Mouse (Mus musculus): Measurements from ENCODE around the gene Itpr3.

Itpr3 gene

DNA sequence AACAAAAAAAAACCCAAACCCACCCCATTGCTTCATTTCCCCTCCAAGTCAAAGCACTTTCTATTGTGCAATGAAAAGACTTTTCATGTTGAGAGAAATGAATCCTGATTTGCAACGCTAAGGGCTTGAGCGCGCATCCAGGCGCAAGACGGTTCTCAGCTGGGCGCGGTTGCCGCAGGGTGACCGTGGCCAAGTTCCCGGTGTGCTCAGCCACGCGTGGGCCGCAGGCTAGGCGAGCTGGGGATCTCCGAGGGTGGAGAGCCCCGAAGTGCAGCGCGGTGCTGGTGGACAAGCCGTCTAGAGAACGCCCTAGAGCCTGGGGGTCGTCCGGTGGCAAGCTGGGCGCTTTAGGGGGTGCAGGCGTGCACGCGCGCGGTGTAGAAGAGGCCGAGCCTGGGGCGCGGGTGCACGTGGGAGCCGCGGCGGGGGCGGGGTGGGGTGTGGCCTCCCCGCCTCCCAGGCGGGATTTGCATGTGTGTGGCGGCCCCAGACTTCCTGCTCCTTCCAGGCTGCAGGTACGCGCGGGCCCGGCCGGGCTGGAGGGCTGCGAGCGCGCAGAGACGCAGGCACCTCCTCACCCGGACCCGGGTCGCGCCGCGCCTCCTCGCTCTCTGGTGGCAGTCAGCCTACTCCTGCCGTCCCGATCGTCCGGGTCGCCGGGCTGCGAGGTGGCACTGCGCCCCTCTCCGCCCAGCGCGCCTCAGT lies at the start of gene Itpr3:
Itpr3 (plus strand) TSS at position 493 of the 705 bp plus-strand sequence.
- peak; percentile 65 for DNase-seq (ENCODE audit: extremely low spot score, low spot score)

DNA sequence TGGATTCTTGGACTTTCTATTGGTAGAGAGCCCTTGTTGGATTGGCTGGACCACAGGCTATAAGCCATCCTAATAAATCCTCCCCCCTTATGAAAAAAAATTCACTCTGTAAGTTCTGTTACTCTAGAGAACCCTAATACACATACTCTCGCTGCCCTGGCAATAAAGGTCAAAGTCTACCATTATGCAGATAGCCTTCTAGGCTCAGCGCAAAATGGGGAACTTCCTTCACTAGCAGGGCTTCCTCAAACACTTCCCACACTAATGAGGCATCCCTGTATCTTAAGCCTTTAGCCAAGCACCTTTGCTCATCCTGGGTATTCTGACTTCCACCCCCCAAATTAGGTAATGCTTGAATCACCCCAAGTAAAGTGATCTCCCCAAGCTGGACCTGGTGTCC lies 48.8 kb upstream of the Itpr3 start:
- no peak for DNase-seq (ENCODE audit: extremely low spot score, low spot score)

DNA sequence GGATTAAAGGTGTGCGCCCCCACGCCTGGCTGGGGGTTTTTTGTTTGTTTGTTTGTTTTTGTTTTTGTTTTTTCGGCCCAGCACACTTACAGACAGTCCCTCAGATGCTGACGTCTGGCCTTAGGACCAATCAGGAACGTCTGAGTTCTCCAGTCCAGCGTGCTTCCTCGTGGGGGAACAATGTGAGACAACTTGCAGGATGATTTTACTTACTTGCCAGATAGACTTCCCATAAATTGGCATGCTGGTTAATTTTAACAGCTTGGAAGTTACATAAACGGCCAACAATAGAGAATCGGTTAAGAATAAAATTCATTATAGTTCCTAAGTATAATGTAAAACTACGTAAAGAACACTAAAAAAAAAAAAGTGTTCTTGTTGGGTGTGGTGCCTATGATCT lies 45.9 kb upstream of the Itpr3 start:
- no peak for DNase-seq (ENCODE audit: extremely low spot score, low spot score)

DNA sequence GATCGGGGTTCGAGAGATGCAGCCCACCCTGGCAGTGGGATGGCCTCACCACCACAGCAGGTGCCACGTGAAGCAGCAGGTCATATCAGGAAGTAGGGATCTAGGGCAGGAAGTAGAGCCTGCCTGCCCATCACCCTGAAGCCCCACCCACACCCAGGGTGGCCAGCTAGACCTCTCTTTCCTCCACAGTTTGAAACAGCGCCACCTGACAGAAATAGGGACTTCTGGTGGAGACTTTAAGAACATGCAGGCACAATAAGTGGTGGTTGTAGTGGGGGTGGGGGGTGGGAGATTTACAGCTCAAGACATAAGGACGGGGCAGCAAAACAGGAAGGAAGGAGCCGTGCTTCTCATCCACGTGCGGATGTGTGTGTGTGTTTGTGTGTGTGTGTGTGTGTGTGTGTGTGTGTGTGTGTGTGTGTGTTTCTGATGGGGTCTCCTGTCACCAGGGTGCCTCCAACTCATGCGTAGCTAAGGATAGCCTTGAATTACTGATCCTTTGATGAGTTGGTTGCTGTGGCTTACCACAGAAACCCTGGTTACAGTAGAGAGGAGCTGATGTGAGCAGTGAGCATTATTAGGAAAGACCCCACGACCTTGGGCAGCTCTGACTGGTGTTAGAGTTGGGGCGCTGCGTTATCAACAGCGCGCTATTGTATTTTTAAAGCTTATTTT lies 45.0 kb upstream of the Itpr3 start:
- no peak for DNase-seq (ENCODE audit: extremely low spot score, low spot score)

DNA sequence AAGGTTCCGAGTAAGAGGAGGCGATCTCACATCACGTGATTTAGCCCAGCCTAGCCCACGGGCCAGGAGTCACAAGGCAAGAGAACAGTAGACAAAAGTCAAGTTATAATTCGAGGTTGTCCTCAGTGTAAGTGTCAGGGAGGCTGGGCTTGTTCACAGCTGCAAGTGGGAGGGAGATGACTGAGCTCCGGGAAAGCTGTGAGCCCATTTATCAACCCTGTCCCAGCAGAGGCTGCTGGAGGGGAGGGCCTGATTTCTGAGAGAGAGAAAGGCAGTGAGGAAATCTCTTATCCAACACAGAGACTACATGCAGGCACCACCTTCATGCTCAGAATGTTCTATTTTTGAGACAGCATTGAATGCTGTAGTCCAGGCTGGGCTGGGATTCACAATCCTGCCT lies 44.2 kb upstream of the Itpr3 start:
- no peak for DNase-seq (ENCODE audit: extremely low spot score, low spot score)

DNA sequence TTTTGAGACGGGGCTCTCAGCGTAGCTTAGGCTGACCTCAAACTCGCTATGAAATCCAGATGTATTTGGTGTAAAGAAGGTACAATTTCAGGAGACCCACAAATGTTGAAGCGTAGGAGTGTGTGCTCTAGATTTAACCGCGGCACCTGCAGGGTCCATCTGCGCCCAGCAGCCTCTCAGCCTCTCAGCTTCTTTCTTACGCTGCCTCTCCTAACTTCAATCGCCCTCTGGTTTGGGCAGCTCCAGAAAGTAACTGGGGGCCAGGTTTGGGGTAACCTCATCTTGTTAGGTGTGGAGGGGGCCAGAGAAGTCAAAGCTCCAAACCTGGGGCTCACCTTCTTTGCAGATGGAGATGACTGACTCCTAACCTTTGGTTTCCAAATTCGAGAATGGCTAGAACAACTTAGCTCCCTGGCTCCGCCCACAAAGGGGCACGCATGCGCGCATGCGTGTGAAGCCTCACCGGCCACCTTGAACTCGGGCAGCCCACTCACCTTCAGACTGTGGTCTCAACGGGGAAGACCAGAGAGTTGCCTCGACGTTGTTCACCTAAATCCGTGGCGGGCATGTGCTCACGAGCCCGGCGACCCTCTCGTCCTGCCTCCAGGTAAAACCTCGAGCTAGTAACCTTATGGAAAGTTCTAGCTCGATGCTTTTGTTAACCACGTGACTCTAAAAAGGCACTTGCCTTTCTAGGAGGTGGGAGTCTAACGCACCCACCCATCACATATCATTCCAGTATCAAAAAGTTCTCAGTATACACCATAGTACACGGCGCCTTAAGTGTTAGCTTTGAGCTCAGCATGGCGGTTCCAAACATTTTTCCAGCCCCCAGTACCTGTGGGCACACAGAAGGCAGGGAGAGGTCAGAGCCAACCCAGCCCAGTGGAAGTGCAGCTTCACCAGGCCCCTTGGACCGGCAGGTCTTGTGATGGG lies 39.3 kb upstream of the Itpr3 start:
- DNase-seq (ENCODE audit: extremely low spot score, low spot score): peak; percentile 90

DNA sequence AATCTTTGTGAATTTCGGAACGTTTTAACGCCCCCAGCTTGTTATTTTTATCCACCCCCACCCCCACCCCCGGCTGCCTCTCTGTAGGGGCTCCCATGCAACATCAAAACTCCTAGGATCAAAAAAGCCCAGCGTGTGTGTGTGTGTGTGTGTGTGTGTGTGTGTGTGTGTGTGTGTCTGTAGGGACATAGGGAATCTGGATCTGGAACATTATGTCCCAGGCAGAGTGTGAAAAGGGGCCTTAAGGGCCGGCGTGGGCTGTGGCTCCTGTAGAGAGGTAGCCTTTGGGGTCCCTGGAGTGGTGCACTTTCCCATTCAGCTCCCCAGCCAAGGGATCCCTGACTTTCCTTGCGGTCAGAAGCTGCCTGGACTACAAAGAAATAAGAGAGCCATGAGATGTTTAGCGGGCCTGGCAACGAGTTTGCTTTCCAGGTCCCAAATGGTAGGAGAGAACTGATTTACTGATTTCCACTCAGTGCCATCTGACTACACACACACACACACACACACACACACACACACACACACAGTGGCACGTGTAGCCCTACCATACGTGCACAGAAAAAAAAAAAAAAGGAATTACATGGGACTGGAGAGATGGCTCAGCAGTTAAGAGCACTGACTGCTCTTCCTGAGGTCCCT lies 38.4 kb upstream of the Itpr3 start:
- DNase-seq (ENCODE audit: extremely low spot score, low spot score): no peak

DNA sequence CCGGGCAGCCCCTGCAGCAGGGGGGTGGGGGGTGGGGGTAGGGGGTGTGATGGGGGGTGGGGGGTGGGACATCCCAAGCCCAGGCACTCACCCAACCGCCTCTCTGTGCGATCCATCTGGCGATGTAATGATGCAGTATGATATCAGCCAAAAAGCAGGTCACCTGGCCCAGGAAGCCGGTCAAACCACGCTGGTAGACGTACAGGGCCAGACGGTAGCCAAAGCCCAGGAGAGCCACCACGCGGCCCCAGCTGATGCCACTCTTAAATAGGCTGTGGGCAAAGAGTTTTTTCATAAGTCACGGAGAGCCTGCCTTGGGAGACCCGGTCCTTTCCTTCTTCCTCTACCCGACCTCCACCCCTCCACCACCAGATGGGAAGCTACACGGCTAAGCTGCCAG lies 36.0 kb upstream of the Itpr3 start:
- DNase-seq (ENCODE audit: extremely low spot score, low spot score): no peak

DNA sequence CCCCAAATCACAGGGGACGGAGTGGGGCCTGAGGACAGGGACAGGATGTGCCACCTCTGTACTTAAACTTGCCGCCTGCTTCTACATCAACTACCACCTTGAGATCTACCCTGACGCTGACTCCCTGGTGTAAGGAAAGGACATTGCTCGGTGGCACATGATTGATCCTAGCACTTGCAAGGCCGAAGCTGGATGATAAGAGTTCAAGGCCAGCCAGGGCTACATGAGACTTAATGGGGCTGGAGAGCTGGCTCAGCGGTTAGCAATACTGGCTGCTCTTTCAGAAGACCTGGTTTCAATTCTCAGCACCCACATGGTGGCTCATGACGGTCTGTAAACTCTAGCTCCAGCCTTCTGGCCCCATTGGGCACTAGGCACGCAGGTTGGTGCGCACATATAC lies 35.4 kb upstream of the Itpr3 start:
- no peak for DNase-seq (ENCODE audit: extremely low spot score, low spot score)

DNA sequence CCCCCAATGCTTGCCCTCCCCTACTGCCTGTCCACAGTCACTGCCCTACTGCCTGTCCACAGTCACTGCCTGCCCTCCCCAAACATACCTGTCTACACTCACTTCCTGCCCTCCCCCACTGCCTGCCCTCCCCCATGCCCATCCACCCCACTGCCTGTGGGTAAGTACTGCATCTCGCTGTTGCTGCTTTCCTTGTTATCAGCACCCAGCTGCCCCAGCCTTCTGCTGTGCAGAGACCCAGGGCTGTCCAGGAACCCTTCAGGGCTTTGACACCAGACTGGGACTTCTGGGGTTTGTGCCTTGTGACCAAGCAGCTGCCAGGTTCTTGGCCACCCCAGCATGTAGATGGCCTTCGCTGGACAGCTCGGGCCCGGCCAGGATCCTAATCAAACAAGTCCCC lies 33.8 kb upstream of the Itpr3 start:
- no peak for DNase-seq (ENCODE audit: extremely low spot score, low spot score)

DNA sequence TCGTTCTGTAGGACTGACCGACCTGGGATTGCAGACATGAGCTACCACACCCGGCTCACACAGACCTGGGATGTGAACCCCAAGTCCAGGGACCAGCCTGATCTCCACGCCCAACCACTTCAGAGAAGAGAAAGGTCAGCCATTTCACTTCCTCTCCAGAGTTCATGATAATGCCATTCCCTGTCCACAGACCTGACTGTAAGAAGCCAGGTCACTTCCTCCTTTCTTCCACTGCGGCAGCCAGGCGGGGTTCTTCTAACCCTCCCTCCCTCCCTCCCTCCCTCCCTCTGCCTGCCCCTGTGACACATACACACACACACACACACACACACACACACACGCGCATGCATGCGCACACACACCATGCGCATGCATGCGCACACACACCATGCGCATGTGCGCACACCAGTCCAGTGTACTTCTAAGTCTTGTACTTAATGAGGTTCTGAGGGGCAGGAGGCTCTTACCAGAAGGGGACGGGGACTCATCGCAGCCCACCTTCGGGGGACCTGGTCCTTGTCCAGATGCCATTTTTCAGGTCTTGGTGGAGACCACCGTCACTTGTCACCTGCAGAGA lies 31.7 kb upstream of the Itpr3 start:
- DNase-seq (ENCODE audit: extremely low spot score, low spot score): no peak

DNA sequence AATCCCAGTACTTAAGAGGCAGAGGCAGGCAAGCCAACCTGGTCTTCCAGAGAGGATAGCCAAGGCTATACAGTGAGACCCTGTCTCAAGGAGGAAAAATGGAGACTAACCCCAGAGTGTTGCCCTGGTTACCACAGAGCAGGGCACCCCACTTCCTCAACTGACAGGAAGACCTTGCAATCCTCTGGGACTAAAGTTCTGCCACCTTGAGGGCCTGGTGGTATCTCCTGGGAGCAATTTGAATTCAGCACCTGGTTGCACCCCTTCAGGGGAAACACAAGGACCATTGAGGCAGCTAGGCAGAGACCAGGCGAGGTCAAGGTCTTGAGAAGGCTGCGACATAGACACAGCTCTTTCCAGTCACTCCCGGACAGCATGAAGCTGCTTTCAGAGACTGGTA lies 31.2 kb upstream of the Itpr3 start:
- no peak for DNase-seq (ENCODE audit: extremely low spot score, low spot score)

DNA sequence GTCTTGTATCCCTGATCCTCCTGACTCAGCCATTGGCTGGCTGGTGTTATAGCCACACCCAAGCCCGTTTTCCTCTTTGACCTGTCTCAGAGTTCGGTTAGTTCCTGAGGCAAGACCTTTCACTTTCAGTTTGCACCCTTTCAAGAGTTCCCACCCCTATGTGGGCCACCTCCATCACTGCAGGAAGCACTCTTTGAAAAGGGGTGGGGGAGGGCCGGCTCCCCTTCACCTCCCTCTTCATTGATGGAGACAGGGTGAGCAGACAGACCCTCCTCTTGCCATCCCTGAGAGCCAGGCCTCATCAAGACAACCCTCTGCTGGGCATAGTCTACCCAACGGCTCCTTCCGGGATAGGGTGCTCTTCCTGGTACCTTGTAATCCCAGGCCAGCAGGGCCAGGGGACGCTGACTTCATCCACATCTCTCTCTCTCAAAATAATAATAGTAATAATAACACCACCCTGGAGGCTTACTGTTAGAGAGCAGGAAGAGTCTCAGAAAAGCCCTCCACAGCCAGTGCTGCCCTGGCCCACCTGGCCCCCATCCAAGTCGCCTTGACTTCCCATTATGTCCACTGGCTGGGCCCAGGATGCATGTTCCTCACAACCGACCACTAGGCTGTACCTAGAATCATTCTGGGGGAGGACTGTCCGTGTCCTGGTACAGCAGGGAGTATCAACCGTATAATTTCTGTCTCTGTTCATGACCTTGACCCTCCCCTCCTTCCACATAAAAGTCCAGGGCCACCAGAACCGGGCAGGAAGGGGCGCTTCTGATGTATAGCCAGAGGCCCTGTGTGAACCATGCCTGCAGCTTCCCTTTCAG lies 29.4 kb upstream of the Itpr3 start:
- no peak for DNase-seq (ENCODE audit: extremely low spot score, low spot score)

DNA sequence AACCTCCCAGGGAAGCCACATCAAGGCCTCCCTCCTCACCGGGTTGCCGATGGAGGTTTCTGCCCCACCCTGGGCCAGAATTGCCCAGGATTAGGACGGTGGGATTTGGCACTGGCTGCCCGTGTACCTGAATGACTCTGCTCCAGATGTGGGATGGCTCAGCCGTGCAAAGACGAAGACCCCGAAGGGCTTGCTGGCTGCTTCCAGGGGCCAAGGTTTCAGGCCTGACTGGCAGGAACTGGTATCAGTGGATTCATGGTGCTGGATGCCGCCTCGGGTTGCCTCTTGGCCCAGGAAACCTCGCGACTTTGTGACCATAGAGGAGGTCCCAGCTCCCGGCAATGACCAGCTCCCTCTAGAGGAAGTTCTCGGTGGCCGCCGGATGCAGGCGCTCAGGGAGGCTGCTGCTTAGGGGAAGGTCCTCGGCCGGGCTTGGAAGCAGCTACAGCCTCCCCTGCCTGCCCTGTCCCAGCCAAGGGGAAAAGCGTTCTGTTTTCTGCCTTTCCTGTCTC lies 28.8 kb upstream of the Itpr3 start:
- peak; percentile 91 for DNase-seq (ENCODE audit: extremely low spot score, low spot score)

DNA sequence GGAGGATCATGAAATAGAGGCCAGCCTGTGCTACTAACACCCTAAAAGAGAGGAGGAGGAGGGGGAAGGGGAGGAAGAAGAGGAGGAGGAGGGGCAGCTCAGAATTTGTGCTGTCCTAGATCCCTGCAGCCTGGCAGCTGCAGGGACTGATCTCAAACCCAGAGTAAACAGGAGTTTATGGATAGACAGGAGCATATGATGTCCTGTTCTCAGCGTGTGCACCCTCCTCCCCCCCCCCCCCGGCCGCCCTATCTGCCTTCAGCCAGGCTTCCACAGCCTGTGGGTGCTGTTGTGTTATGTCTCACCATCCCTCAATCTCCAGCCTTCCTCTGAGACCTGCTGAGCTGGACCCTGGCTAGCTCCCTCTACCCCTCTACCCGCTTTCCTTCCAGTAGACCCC lies 28.2 kb upstream of the Itpr3 start, which contains the start of gene Bak1:
Bak1 (minus strand) TSS at position 101 of the 400 bp plus-strand sequence.
- no peak for DNase-seq (ENCODE audit: extremely low spot score, low spot score)

DNA sequence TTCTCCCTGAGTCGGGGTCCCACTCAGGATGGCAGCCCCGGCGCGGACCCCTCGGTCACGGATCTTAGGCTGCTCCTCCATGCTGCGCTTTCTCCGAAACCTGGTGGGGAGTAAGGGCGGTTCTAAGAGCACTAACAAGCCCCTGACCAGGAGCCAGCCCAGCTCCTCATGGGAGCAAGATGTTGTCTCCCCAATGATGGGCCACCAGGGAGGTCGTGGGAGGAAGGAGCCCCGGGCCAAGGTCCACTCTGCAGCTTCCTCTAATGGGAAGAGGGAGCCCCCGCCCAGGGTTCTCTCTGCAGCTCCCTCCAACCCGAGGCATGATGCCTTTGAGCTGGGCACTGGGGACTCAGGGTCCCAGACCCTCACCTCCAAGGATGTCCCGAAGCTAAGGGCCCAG lies 27.7 kb upstream of the Itpr3 start:
- no peak for DNase-seq (ENCODE audit: extremely low spot score, low spot score)

DNA sequence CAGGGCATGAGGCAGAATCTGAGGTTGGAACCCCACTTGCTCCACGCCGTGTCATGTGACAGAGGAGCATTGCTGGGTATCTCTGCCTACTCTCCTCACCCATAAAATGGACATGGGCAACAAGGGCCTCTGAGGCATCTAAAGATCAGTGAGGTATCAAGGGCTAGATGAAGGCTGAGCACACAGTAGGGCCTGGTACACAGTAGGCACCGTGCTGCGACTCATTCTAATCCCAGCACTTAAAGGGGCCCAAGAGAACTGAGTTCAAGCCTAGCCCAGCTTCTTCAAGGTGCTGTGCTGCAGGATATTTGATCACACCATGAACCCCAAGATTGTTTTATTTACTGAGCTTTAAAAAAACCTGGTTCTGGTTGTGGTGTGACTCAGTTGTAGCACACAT lies 26.2 kb upstream of the Itpr3 start:
- DNase-seq (ENCODE audit: extremely low spot score, low spot score): no peak

DNA sequence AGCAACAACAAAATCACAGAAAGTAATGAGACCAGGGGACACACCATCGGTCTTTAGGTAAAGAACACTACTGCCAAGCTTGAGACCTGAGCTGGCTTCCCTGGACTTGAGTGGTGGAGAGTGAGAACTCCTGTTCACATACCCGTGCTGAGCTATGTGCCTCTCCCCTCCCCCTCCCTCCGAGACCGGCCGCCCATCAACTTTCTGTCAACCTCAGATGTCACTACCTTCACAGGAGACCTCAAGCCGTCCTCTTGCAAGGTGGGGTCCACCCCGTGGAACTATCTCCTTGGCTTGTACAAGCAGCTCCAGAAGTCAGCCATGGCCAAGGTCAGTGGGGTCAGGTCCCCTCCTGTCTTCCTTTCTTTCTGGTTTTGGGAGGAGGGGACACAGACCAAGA lies 24.8 kb upstream of the Itpr3 start:
- no peak for DNase-seq (ENCODE audit: extremely low spot score, low spot score)

DNA sequence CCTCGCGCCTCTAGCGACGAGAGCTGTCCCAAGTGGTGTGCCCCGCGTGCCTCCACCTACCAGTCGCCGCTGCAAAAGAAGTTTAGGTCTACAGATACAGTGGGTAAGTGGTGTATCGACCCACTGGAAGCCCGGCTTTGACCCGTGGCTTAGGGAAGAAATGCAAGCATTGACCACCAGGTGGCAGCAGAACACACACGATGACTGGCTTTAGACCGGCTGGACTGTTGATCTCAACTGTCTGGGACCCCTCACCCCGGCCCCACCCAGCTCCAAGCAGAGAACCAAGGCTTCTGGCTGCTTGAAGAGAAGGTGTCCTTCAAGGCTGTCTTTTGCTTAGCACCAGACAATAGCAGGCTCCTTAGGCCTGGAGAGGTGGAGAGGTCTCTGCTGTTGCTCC lies 24.2 kb upstream of the Itpr3 start:
- peak; percentile 91 for DNase-seq (ENCODE audit: extremely low spot score, low spot score)

DNA sequence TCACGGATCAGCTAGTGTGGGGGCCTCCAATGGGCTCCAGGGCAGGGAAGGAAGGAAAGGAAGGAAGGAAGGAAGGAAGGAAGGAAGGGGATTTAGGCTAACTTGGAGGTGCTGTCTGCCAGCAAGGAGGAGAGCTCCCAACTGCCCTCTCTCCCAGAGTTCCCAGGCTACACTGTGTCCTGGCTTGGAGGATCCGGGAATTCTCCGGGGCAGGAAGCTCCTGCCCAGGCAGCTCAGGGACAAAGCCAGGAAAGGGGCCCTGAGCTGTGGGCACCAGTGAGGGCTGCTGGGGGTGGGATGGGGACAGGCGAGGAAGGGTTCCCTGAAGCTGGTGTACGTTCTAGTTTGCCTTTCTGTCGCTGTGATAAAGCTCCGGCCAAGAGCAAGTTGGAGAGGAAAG lies 20.6 kb upstream of the Itpr3 start:
- DNase-seq (ENCODE audit: extremely low spot score, low spot score): no peak
